In the genomic region with DNA sequence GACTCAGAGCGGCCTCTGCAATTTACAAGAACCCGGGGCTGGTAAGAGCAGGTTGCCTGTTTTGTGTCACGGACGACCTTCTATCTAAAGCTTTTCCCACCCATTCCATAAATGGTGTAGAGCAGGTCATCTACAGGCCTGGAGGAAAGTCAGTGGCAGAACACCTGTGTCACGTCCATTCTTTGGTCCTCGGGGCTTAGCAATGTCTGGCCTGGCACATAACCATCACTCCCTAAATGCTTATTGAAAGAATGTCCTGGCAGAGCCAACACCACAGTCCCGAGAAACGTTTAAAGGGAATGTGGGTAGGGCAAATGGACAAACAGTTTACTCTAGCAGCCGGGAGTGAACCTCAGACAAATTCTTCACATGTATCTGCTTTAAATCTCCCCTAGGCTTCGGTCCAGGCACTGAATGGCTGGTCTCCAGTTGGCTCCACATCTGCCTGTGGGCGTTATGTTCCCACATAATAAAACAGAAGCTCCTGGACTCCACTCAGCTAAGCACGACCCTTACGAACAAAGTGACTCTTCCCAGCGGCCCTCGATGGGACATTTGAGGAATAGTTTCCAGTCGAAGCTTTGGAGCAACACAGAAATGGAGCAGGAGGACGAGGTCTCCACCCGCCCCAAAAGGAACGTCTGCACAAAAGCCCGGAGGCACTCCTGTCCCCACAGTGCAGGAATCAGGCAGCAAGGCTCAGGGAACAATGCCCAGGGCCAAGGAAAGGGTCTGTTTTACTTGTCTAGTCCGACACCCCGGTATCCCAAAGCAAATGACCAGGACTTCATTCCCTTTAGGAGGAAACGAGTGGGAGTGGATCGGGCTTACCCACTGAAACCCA, we compare ENCODE assay signal across 9 mouse cellular contexts. TPM values are rescaled to one million over a fixed set of nuclear protein-coding genes. Genes with fewer than 3 reads are reported as not detected.
DNase-seq lines count a peak whose midpoint lies in the region; ATAC-seq and TF ChIP-seq lines count a peak whose summit lies in the region.
"Had no signal": no experiment of that assay in that cellular context is flagged by ENCODE, and none has a peak within 500 bp of the region (broad histone marks: within the 10 kb centered on the region; RNA-seq: fewer than 3 reads in every experiment).

No protein-coding gene starts in this region.

- TF ChIP-seq EP300 in heart, postnatal 0 days (IDR thresholded peaks at IDR 0.05; ENCODE audit: low read depth): no peak

- no peak overlapping the region for H3K4me3 ChIP-seq in spleen, adult 2 months (ENCODE audit: extremely low read depth, insufficient read depth, insufficient read length)
- peak overlapping the region; percentile 53 for H3K4me3 ChIP-seq in heart, postnatal 0 days (ENCODE audit: low read depth, low read length)
- peak overlapping the region; percentile 47 for H3K4me3 ChIP-seq in midbrain, embryonic 11.5 days (ENCODE audit: low read depth, low read length)

- H3K4me1 ChIP-seq in spleen, adult 2 months (ENCODE audit: control insufficient read depth, insufficient read depth, insufficient read length): no peaks in the 10 kb centered on the region; the same call in 1 of the 2 replicates
- peaks cover 19% of the 10 kb centered on the region for H3K4me1 ChIP-seq in heart, postnatal 0 days (ENCODE audit: control insufficient read depth, insufficient read depth)
- peaks cover 4% of the 10 kb centered on the region; the same call in 1 of the 2 replicates for H3K4me1 ChIP-seq in midbrain, embryonic 11.5 days (ENCODE audit: control insufficient read depth, insufficient read depth, low read length)

- DNase-seq in spleen, adult 2 months (ENCODE audit: low read depth in 1 of 2, low spot score in 2 of 2): no peak
- DNase-seq in spleen, adult 18-20 months: no peak
- peak; percentile 39 for DNase-seq in heart, postnatal 0 days (ENCODE audit: low spot score)
- peak; percentile 47 to 60 for DNase-seq in kidney, postnatal 36 days
- DNase-seq in midbrain, embryonic 11.5 days (ENCODE audit: low spot score, missing footprints): peak; percentile 82
- no peak for DNase-seq in embryo, embryonic 10.5 days (ENCODE audit: low spot score)
- no peak for DNase-seq in spleen, postnatal 10 days (ENCODE audit: low spot score in 2 of 2)
- no peak for DNase-seq in cerebellum, postnatal 4 days (ENCODE audit: low spot score in 2 of 2)

- no peaks in the 10 kb centered on the region; the same call in 1 of the 2 replicates for H3K9me3 ChIP-seq in heart, postnatal 0 days (replicated peaks; ENCODE audit: control insufficient read depth, low read length)
- no peaks in the 10 kb centered on the region for H3K9me3 ChIP-seq in midbrain, embryonic 11.5 days (ENCODE audit: control insufficient read depth, low read length)

- no peak overlapping the region for H3K9ac ChIP-seq in heart, postnatal 0 days (replicated peaks; ENCODE audit: low read depth, low read length)
- H3K9ac ChIP-seq in midbrain, embryonic 11.5 days (ENCODE audit: low read length): peak overlapping the region; percentile 64

- H3K4me2 ChIP-seq in heart, postnatal 0 days (ENCODE audit: low read depth, low read length): peak overlapping the region; percentile 69
- peak overlapping the region; percentile 84 for H3K4me2 ChIP-seq in midbrain, embryonic 11.5 days

- WGBS in spleen, adult 2 months: 79% methylated on average over 24 of the region's 24 CpGs
- WGBS in heart, postnatal 0 days: 34% methylated on average over 24 of the region's 24 CpGs
- WGBS in midbrain, embryonic 11.5 days: 64% methylated on average over 24 of the region's 24 CpGs

- ATAC-seq in heart, postnatal 0 days (ENCODE audit: insufficient read depth, low read depth): peak; percentile 15
- ATAC-seq in midbrain, embryonic 11.5 days (ENCODE audit: low FRiP score): no peak

- peak overlapping the region; percentile 32; the same call in 1 of the 2 replicates for H3K27ac ChIP-seq in spleen, adult 2 months (ENCODE audit: insufficient read depth, low read length)
- H3K27ac ChIP-seq in heart, postnatal 0 days (ENCODE audit: low read depth): peak overlapping the region; percentile 82
- H3K27ac ChIP-seq in midbrain, embryonic 11.5 days (ENCODE audit: low read depth, low read length): no peak overlapping the region

- TF ChIP-seq POLR2A in spleen, adult 2 months (IDR thresholded peaks at IDR 0.05; ENCODE audit: low read depth, low read length): no peak

- H3K27me3 ChIP-seq in spleen, adult 2 months (ENCODE audit: control insufficient read depth, insufficient read depth, low read length): no peaks in the 10 kb centered on the region
- no peaks in the 10 kb centered on the region for H3K27me3 ChIP-seq in heart, postnatal 0 days (ENCODE audit: control insufficient read depth, insufficient read depth, low read length)
- no peaks in the 10 kb centered on the region for H3K27me3 ChIP-seq in midbrain, embryonic 11.5 days (ENCODE audit: control insufficient read depth, insufficient read depth, low read length)
- H3K27me3 ChIP-seq: Patski had no signal

- no peak for TF ChIP-seq CTCF in spleen, adult 2 months (IDR thresholded peaks at IDR 0.05; ENCODE audit: extremely low read depth, insufficient read depth, insufficient read length, insufficient replicate concordance)
- TF ChIP-seq CTCF in heart, postnatal 0 days (IDR thresholded peaks at IDR 0.05; ENCODE audit: low read depth): no peak

- no peaks in the 10 kb centered on the region for H3K36me3 ChIP-seq in spleen, adult 2 months (ENCODE audit: control insufficient read depth, insufficient read depth, low read length)
- no peaks in the 10 kb centered on the region for H3K36me3 ChIP-seq in heart, postnatal 0 days (replicated peaks; ENCODE audit: control insufficient read depth, insufficient read depth, low read length)
- H3K36me3 ChIP-seq in midbrain, embryonic 11.5 days (ENCODE audit: control insufficient read depth, insufficient read depth, low read length): no peaks in the 10 kb centered on the region

RNA-seq across cellular contexts. Expression of a gene that starts 1.0 kb away (rescaled TPM):
- 0.28 and 0.33 TPM in 2 replicates for polyA plus RNA-seq in spleen, adult 2 months (2012; rRNA removed)
- 0.80 and 0.85 TPM in 2 replicates for total RNA-seq in heart, postnatal 0 days (2014; rRNA removed; ENCODE audit: low replicate concordance)
- 1.1 TPM in 2 replicates for polyA plus RNA-seq in heart, postnatal 0 days (2015; fragmentation: Nextera tagmentation; extraction: Ambion mirVana)
- 1.0 TPM in 2 replicates for polyA plus RNA-seq in midbrain, embryonic 11.5 days (2014; fragmentation: Nextera tagmentation; extraction: Ambion mirVana)

RNA-seq across cellular contexts. Expression of a gene that starts 1.1 kb away (rescaled TPM):
- 3.4 and 3.9 TPM in 2 replicates for polyA plus RNA-seq in spleen, adult 2 months (2012; rRNA removed)
- total RNA-seq in heart, postnatal 0 days (2014; rRNA removed; ENCODE audit: low replicate concordance): 18.1 and 64.2 TPM in 2 replicates
- polyA plus RNA-seq in heart, postnatal 0 days (2015; fragmentation: Nextera tagmentation; extraction: Ambion mirVana): 59.8 and 72.1 TPM in 2 replicates
- 68.0 and 69.5 TPM in 2 replicates for polyA plus RNA-seq in midbrain, embryonic 11.5 days (2014; fragmentation: Nextera tagmentation; extraction: Ambion mirVana)

RNA-seq across cellular contexts. Expression of a gene that starts 19.0 kb away (rescaled TPM):
- 2.7 and 2.9 TPM in 2 replicates for polyA plus RNA-seq in spleen, adult 2 months (2012; rRNA removed)
- 4.4 and 8.6 TPM in 2 replicates for total RNA-seq in heart, postnatal 0 days (2014; rRNA removed; ENCODE audit: low replicate concordance)
- polyA plus RNA-seq in heart, postnatal 0 days (2015; fragmentation: Nextera tagmentation; extraction: Ambion mirVana): 4.9 and 5.0 TPM in 2 replicates
- polyA plus RNA-seq in midbrain, embryonic 11.5 days (2014; fragmentation: Nextera tagmentation; extraction: Ambion mirVana): 10.1 and 10.4 TPM in 2 replicates

RNA-seq across cellular contexts. Expression of a gene that starts 49.8 kb away (rescaled TPM):
- 18.7 and 20.2 TPM in 2 replicates for polyA plus RNA-seq in spleen, adult 2 months (2012; rRNA removed)
- 29.2 and 45.2 TPM in 2 replicates for total RNA-seq in heart, postnatal 0 days (2014; rRNA removed; ENCODE audit: low replicate concordance)
- 12.5 and 14.2 TPM in 2 replicates for polyA plus RNA-seq in heart, postnatal 0 days (2015; fragmentation: Nextera tagmentation; extraction: Ambion mirVana)
- polyA plus RNA-seq in midbrain, embryonic 11.5 days (2014; fragmentation: Nextera tagmentation; extraction: Ambion mirVana): 10.4 and 10.6 TPM in 2 replicates

Comparison
In these comparisons a context has a peak if more than half of its experiments do, and no peak if none do; other contexts are left out.
1. DNase-seq: peak in heart, postnatal 0 days (single experiment), kidney, postnatal 36 days (2 of 2) and midbrain, embryonic 11.5 days (single experiment); none in spleen, adult 2 months (0 of 2), spleen, adult 18-20 months (0 of 2), embryo, embryonic 10.5 days (single experiment), spleen, postnatal 10 days (0 of 2) and cerebellum, postnatal 4 days (0 of 2).
2. RNA of a gene that starts 1.1 kb away (polyA plus RNA-seq): 68.0 to 69.5 TPM in midbrain, embryonic 11.5 days and 59.8 to 72.1 TPM in heart, postnatal 0 days; 3.4 to 3.9 TPM in spleen, adult 2 months; every median in the first group is over 10 times any median in the second.